Mouse (Mus musculus) midbrain, embryonic 15.5 days (tissue): ENCODE data around the gene Wdr5b. TPM values are rescaled to one million over a fixed set of nuclear protein-coding genes. Genes with fewer than 3 reads are reported as not detected.

ENCODE experiments used
- ATAC-seq: fragments of 200-750 bp; cut with Nextera tagmentation; replicated peaks from 2 replicates; pipeline ENCODE4 v1.8.0; 2017; ENCODE audit warnings: moderate TSS enrichment
- H3K27ac ChIP-seq: fragments of 300-500 bp; sonication (generic); 2 replicates; pipeline ENCODE4 v1.5.1; 2015; ENCODE audit warnings: mild to moderate bottlenecking, inconsistent platforms
- H3K27me3 ChIP-seq: fragments of 300-500 bp; sonication (generic); replicated peaks from 2 replicates; pipeline ENCODE4 v1.6.1; 2015; ENCODE audit warnings: inconsistent platforms
- H3K36me3 ChIP-seq: fragments of 300-500 bp; sonication (generic); replicated peaks from 2 replicates; pipeline ENCODE4 v1.6.1; 2015; ENCODE audit warnings: inconsistent platforms
- H3K4me1 ChIP-seq: fragments of 300-500 bp; sonication (generic); 2 replicates; pipeline ENCODE4 v1.6.1; 2015; ENCODE audit warnings: inconsistent platforms
- H3K4me2 ChIP-seq: fragments of 300-500 bp; sonication (generic); 2 replicates; pipeline ENCODE4 v1.6.1; 2015; ENCODE audit warnings: inconsistent platforms, mild to moderate bottlenecking, moderate library complexity
- H3K4me3 ChIP-seq: fragments of 300-500 bp; sonication (generic); 2 replicates; pipeline ENCODE4 v1.5.1; 2015; ENCODE audit warnings: mild to moderate bottlenecking, inconsistent platforms
- H3K9ac ChIP-seq: fragments of 300-500 bp; sonication (generic); 2 replicates; pipeline ENCODE4 v1.6.1; 2015; ENCODE audit warnings: mild to moderate bottlenecking, inconsistent platforms
- H3K9me3 ChIP-seq: fragments of 300-500 bp; sonication (generic); 2 replicates; pipeline ENCODE4 v1.6.1; 2016; ENCODE audit warnings: inconsistent platforms
- WGBS: fragments of 180-500 bp; shearing (Covaris S2); methylation state at CpG from one replicate; pipeline ENCODE4 v1.1.7; 2015; ENCODE audit warnings: mixed read lengths; 5-methylcytosine and 5-hydroxymethylcytosine counted together
- polyA plus RNA-seq: library from polyadenylated mRNA; unstranded; fragments of >200 nt; fragmentation: Nextera tagmentation; extraction: Ambion mirVana; gene quantifications from 2 replicates; pipeline ENCODE4 v1.2.1, GENCODE M21; 2015

Gene Wdr5b
- polyA plus RNA-seq, 1 experiment from 2014 or later = 13.2 TPM

GRCm38 (mm10) chr16:36072410-36073011 is 31.5 kb downstream of the Wdr5b start:
- Histone ChIP-seq H3K27me3 (no peaks in the 10 kb centered on the region), H3K4me1 (peaks cover 23% of the 10 kb centered on the region), H3K4me2 (peak overlapping the region; percentile 61), H3K36me3 (no peaks in the 10 kb centered on the region), H3K4me3 (peak overlapping the region; percentile 81), H3K9ac (peak overlapping the region; percentile 92), H3K27ac (peak overlapping the region; percentile 98; the same call in 1 of the 2 replicates), H3K9me3 (no peaks in the 10 kb centered on the region)
- no peak for ATAC-seq
- WGBS = 31% methylated on average over 8 of the region's 8 CpGs

GRCm38 (mm10) chr16:36074772-36075171 is 33.8 kb downstream of the Wdr5b start:
- no peak overlapping the region for H3K27ac ChIP-seq
- H3K4me1 ChIP-seq = peaks cover 16% of the 10 kb centered on the region
- no peak overlapping the region for H3K4me3 ChIP-seq
- H3K9me3 ChIP-seq = no peaks in the 10 kb centered on the region
- no peaks in the 10 kb centered on the region for H3K27me3 ChIP-seq
- no peak for ATAC-seq
- H3K4me2 ChIP-seq = no peak overlapping the region
- no peak overlapping the region for H3K9ac ChIP-seq
- H3K36me3 ChIP-seq = no peaks in the 10 kb centered on the region
- WGBS = 97% methylated on average over 3 of the region's 3 CpGs

GRCm38 (mm10) chr16:36079916-36080315 is 38.9 kb downstream of the Wdr5b start:
- H3K36me3 ChIP-seq = peaks cover 2% of the 10 kb centered on the region; the same call in 1 of the 2 replicates
- H3K27ac ChIP-seq = no peak overlapping the region
- no peaks in the 10 kb centered on the region for H3K4me1 ChIP-seq
- 96% methylated on average over 3 of the region's 3 CpGs for WGBS
- H3K4me3 ChIP-seq = no peak overlapping the region
- no peak overlapping the region for H3K4me2 ChIP-seq
- H3K9ac ChIP-seq = no peak overlapping the region
- H3K9me3 ChIP-seq = no peaks in the 10 kb centered on the region
- no peaks in the 10 kb centered on the region for H3K27me3 ChIP-seq
- ATAC-seq = no peak

- ATAC-seq = no peak
- Histone ChIP-seq H3K27me3 (no peaks in the 10 kb centered on the region), H3K27ac (no peak overlapping the region), H3K4me2 (no peak overlapping the region), H3K36me3 (peaks cover 12% of the 10 kb centered on the region; the same call in 1 of the 2 replicates), H3K4me1 (no peaks in the 10 kb centered on the region), H3K4me3 (no peak overlapping the region), H3K9me3 (no peaks in the 10 kb centered on the region), H3K9ac (no peak overlapping the region)
- 96% methylated on average over 4 of the region's 4 CpGs for WGBS
Observed at GRCm38 (mm10) chr16:36087846-36088245, 46.9 kb downstream of the Wdr5b start.

GRCm38 (mm10) chr16:36089065-36089464 is 48.1 kb downstream of the Wdr5b start:
- Histone ChIP-seq H3K36me3 (peaks cover 10% of the 10 kb centered on the region; the same call in 1 of the 2 replicates), H3K9me3 (no peaks in the 10 kb centered on the region), H3K9ac (no peak overlapping the region), H3K27me3 (no peaks in the 10 kb centered on the region), H3K4me2 (no peak overlapping the region), H3K4me1 (no peaks in the 10 kb centered on the region), H3K27ac (no peak overlapping the region), H3K4me3 (no peak overlapping the region)
- ATAC-seq = no peak
- 86% methylated on average over 7 of the region's 7 CpGs for WGBS

GRCm38 (mm10) chr16:36089850-36090616 is 49.0 kb downstream of the Wdr5b start:
- H3K9me3 ChIP-seq = no peaks in the 10 kb centered on the region
- no peaks in the 10 kb centered on the region for H3K27me3 ChIP-seq
- H3K27ac ChIP-seq = no peak overlapping the region
- H3K4me3 ChIP-seq = no peak overlapping the region
- 76% methylated on average over 8 of the region's 8 CpGs for WGBS
- H3K36me3 ChIP-seq = peaks cover 10% of the 10 kb centered on the region; the same call in 1 of the 2 replicates
- H3K9ac ChIP-seq = no peak overlapping the region
- no peak overlapping the region for H3K4me2 ChIP-seq
- no peak for ATAC-seq
- H3K4me1 ChIP-seq = no peaks in the 10 kb centered on the region

- Histone ChIP-seq H3K27me3 (no peaks in the 10 kb centered on the region), H3K36me3 (peaks cover 10% of the 10 kb centered on the region; the same call in 1 of the 2 replicates), H3K9me3 (no peaks in the 10 kb centered on the region), H3K4me2 (no peak overlapping the region), H3K4me3 (no peak overlapping the region), H3K9ac (no peak overlapping the region), H3K4me1 (no peaks in the 10 kb centered on the region), H3K27ac (no peak overlapping the region)
- WGBS = 90% methylated on average over 11 of the region's 11 CpGs
- no peak for ATAC-seq
Observed at GRCm38 (mm10) chr16:36090785-36091509, 50.0 kb downstream of the Wdr5b start.

Other genes with a start within 250 kb of the Wdr5b start
- gene Parp14, start 169.6 kb upstream of the Wdr5b start, polyA plus RNA-seq = 0.49 and 0.72 TPM in 2 replicates
- 1.8 and 2.6 TPM in 2 replicates for gene Parp9, start 102.7 kb upstream of the Wdr5b start, polyA plus RNA-seq
- 1.5 and 1.8 TPM in 2 replicates for gene Dtx3l, start 102.0 kb upstream of the Wdr5b start, polyA plus RNA-seq
- gene Kpna1, start 62.4 kb upstream of the Wdr5b start, polyA plus RNA-seq = 74.3 and 83.1 TPM in 2 replicates
- gene Fam162a, start 30.4 kb downstream of the Wdr5b start, polyA plus RNA-seq = 128 and 129 TPM in 2 replicates
- 27.4 and 27.6 TPM in 2 replicates for gene Ccdc58, start 30.5 kb downstream of the Wdr5b start, polyA plus RNA-seq
- not detected in 2 replicates for gene Csta1, start 90.1 kb downstream of the Wdr5b start, polyA plus RNA-seq
- gene Stfa2l1, start 115.6 kb downstream of the Wdr5b start, polyA plus RNA-seq = not detected in 2 replicates
- gene Gm5483, start 143.0 kb downstream of the Wdr5b start, polyA plus RNA-seq = 1.1 TPM in 1 of 2 replicates, not detected in the other
- not detected in 2 replicates for gene Gm5416, start 169.2 kb downstream of the Wdr5b start, polyA plus RNA-seq
- gene 2010005H15Rik, start 180.3 kb downstream of the Wdr5b start, polyA plus RNA-seq = not detected in 2 replicates
- gene Stfa1, start 235.8 kb downstream of the Wdr5b start, polyA plus RNA-seq = 0.68 and 2.0 TPM in 2 replicates